ENCODE assay signal across 8 mouse cellular contexts in the genomic region with DNA sequence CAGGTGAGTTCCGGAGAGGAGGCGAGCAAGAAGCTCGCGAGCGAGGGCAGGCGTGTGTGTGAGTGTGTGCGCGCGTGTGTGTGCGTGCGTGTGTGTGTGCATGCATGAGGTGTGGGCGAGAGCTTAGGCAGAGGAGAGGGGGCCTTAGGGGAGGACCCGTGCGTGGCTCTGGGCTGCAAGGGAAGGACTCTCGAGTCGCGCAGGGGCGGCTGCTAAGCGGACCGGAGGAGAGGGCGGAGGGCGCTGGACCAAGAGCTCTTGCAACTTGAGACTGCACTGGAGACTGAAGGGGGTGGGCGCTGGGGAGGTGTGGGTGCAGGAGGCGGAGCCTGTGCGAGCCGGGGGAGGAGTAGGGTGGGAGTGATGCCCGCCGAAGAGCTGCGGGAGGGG. TPM values are rescaled to one million over a fixed set of nuclear protein-coding genes. Genes with fewer than 3 reads are reported as not detected.
DNase-seq lines count a peak whose midpoint lies in the region; ATAC-seq and TF ChIP-seq lines count a peak whose summit lies in the region.

No protein-coding gene starts in this region.

- peaks cover 17% of the 10 kb centered on the region for H3K4me1 ChIP-seq in hindbrain, embryonic 16.5 days (ENCODE audit: control insufficient read depth, insufficient read depth, low read depth, low read length)

- in situ Hi-C loops in Patski (cut with MboI; ENCODE audit: low pct_unique_long_range_greater_than_20kb): loop anchor here (5.0 kb wide), 1 partner anchor 42 kb away; a partner anchor contains a TSS

- H3K4me2 ChIP-seq in hindbrain, embryonic 16.5 days (ENCODE audit: low read length): peak overlapping the region; percentile 71

- DNase-seq in Patski (ENCODE audit: low read depth, low spot score): no peak
- DNase-seq in cerebellum, postnatal 25 days: peak; percentile 69 to 75
- peak; percentile 90 for DNase-seq in gastrocnemius, adult 2 months
- peak; percentile 55 to 79 for DNase-seq in left cerebral cortex, adult 8-10 months (ENCODE audit: low spot score in 2 of 2)
- DNase-seq in right cerebral cortex, postnatal 10 days (ENCODE audit: low spot score in 2 of 2): peak; percentile 86 to 87
- DNase-seq in yolk sac, embryonic 10.5 days (ENCODE audit: low spot score): peak; percentile 86

- no peaks in the 10 kb centered on the region for H3K9me3 ChIP-seq in hindbrain, embryonic 16.5 days (ENCODE audit: control insufficient read depth, low read length)

- H3K79me2 ChIP-seq in macrophage (ENCODE audit: inconsistent target): no peaks in the 10 kb centered on the region

- peak; percentile 44 for ATAC-seq in Patski
- peak; percentile 73 for ATAC-seq in hindbrain, embryonic 16.5 days

- CTCF ChIA-PET in Patski (lab: Charles Lee): interaction anchor here (0.7 to 1.1 kb wide), 3 partner anchors 19 to 39 kb away, joined by 3 read pairs; no protein-coding TSS in a partner anchor

- no peaks in the 10 kb centered on the region for H3K27me3 ChIP-seq in Patski
- no peaks in the 10 kb centered on the region for H3K27me3 ChIP-seq in hindbrain, embryonic 16.5 days (replicated peaks; ENCODE audit: control insufficient read depth, insufficient read depth, low read length)

- peak overlapping the region; percentile 93 for H3K4me3 ChIP-seq in gastrocnemius, adult 2 months
- H3K4me3 ChIP-seq in hindbrain, embryonic 16.5 days (ENCODE audit: low read length): peak overlapping the region; percentile 86
- H3K4me3 ChIP-seq in macrophage (ENCODE audit: inconsistent target): peak overlapping the region; percentile 33

- intact Hi-C loops in gastrocnemius, adult 2 months (cut with DNase I): loop anchor here (1.0 to 5.0 kb wide), 2 partner anchors 37 to 82 kb away; no protein-coding TSS in a partner anchor

- TF ChIP-seq CTCF in Patski (IDR thresholded peaks at IDR 0.05): no peak
- no peak for TF ChIP-seq CTCF in gastrocnemius, adult 2 months (IDR thresholded peaks at IDR 0.05)

- H3K9ac ChIP-seq in hindbrain, embryonic 16.5 days (ENCODE audit: low read depth, low read length): peak overlapping the region; percentile 74

- POLR2A ChIA-PET in Patski (lab: Charles Lee): interaction anchor here (1.0 to 1.8 kb wide), 2 partner anchors 19 to 40 kb away, joined by 4 to 7 read pairs; a partner anchor contains a TSS

- H3K27ac ChIP-seq in gastrocnemius, adult 2 months: peak overlapping the region; percentile 95
- H3K27ac ChIP-seq in hindbrain, embryonic 16.5 days (ENCODE audit: low read depth, low read length): peak overlapping the region; percentile 80; the same call in 1 of the 2 replicates
- no peak overlapping the region for H3K27ac ChIP-seq in macrophage

- under 1% methylated on average over 29 of the region's 29 CpGs for WGBS in hindbrain, embryonic 16.5 days
- 2% methylated on average over 24 of the region's 29 CpGs for WGBS in macrophage (ENCODE audit: missing documents)

- no peaks in the 10 kb centered on the region for H3K36me3 ChIP-seq in hindbrain, embryonic 16.5 days (ENCODE audit: control insufficient read depth, insufficient read depth, low read length)
- no peaks in the 10 kb centered on the region for H3K36me3 ChIP-seq in macrophage (ENCODE audit: inconsistent target)

RNA-seq across cellular contexts. Expression of a gene that starts 19.7 kb away (rescaled TPM):
- 92.8 TPM for polyA plus RNA-seq in Patski (2021)
- total RNA-seq in gastrocnemius, adult 2 months (2021): 10 to 100 TPM; 38.1 to 53.6 TPM
- 18.9 and 27.8 TPM in 2 replicates for polyA plus RNA-seq in hindbrain, embryonic 16.5 days (2015; fragmentation: Nextera tagmentation; extraction: Ambion mirVana)
- 10 to 100 TPM; 81.4 to 89.0 (median 87.7) TPM for total RNA-seq in left cerebral cortex, adult 8-10 months (2022)
- total RNA-seq in macrophage (2018; cell fraction: chromatin; rRNA removed): 10 to 100 TPM in 11 of 26 experiments, 1 to 10 TPM in 14, under 1 TPM in 1; 0.43 to 61.1 (median 7.0) TPM
- total RNA-seq in macrophage (2018; cell fraction: cytosol; rRNA removed): 10 to 100 TPM in 13 of 26 experiments, 1 to 10 TPM in 13; 3.5 to 24.3 (median 11.7) TPM
- total RNA-seq in macrophage (2018; cell fraction: nucleus; rRNA removed): 10 to 100 TPM in 9 of 26 experiments, 1 to 10 TPM in 17; 1.1 to 20.5 (median 5.1) TPM
- 16.2 to 18.7 TPM (median 18.3 TPM) in 3 replicates for polyA plus RNA-seq in macrophage (2018)

RNA-seq across cellular contexts. Expression of a gene that starts 41.6 kb away (rescaled TPM):
- polyA plus RNA-seq in Patski (2021): 32.0 TPM
- total RNA-seq in gastrocnemius, adult 2 months (2021): not detected
- polyA plus RNA-seq in hindbrain, embryonic 16.5 days (2015; fragmentation: Nextera tagmentation; extraction: Ambion mirVana): not detected in 2 replicates
- total RNA-seq in left cerebral cortex, adult 8-10 months (2022): not detected
- total RNA-seq in macrophage (2018; cell fraction: chromatin; rRNA removed): not detected
- total RNA-seq in macrophage (2018; cell fraction: cytosol; rRNA removed): not detected
- not detected for total RNA-seq in macrophage (2018; cell fraction: nucleus; rRNA removed)
- not detected in 3 replicates for polyA plus RNA-seq in macrophage (2018)

Comparison
In these comparisons a context has a peak if more than half of its experiments do, and no peak if none do; other contexts are left out.
1. H3K4me3 ChIP-seq: peak in every context shown above with its lines; median percentile 93 in gastrocnemius, adult 2 months; 86 in hindbrain, embryonic 16.5 days; 33 in macrophage.
2. RNA of a gene that starts 41.6 kb away (polyA plus RNA-seq): 32.0 TPM in Patski (single experiment); not detected in hindbrain, embryonic 16.5 days and not detected in macrophage; every median in the first group is over 10 times any median in the second.